Mouse (Mus musculus) mature B cell (primary cell): Measurements from ENCODE around the gene Cfap99.

ENCODE experiments used
- in situ Hi-C: fragments of 300-500 bp; cut with MboI; formaldehyde crosslinking; loops from 2 replicates; pipeline ENCODE4 v1.14.3; 2019

The Cfap99 gene

DNA sequence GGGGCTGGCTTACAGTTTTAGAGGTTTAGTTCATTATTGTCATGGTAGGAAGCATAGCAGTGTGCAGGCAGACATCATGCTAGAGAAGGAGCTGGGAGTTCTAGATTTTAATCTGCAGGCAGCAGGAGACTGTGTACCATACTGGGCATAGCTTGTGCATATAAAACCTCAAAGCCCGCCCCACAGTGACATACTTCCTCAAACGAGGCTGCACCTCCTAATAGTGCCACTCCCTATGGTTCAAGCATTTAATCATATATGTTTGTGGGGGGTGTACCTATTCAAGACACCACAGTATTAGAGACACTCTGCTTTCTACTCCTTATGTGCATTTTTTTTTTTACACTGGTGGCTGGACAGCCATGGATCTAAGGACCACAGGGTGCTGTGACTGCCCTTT, 41.7 kb downstream of the Cfap99 start:
- in situ Hi-C loops: no loop called here

DNA sequence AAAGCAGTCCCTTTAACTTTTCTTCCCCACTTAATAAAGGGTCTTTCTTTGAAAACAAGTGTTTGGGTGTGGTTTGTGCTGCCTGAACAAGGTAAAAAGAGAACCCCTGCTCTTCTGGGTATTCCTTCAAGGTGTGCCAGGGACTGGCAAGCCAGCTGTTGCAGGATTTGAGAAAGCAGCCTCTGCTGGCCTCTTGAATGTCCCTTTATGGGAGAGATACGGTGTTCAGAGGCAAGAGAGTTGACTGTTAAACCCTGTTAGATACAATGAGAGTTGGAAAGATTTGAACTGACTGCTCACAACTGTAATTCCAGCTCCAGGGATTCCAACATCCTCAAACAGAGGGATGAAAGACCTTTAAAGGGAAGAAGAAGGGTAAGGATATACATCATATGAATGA, 45.7 kb downstream of the Cfap99 start:
- in situ Hi-C loops: no loop called here

DNA sequence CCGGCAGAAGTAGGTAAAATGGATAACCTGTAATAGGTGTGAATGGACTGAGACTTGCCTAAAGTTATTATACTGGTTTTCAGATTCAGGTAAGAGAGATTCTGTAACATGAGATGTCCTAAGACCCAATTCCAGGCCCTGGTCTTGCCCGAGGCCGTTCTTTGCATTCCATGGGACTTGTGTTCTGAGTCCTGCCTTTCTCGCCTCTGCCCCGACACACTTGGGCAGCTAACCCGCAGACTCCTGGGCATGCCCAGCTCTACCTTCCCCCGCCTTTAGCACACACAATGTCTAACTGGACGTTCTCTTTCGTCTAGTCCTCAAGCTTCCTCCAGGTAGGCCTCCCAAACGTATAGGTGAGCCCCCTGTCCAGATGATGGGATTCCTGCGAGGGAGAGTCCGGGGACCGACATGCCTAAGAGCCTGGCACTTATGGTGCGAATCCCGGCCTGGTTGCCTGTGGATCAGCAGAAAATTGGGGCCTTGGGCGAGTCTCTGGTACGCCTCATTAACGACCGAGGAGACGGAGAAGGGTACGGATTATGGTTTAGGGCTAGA, 47.2 kb downstream of the Cfap99 start:
- in situ Hi-C loops: no loop called here

DNA sequence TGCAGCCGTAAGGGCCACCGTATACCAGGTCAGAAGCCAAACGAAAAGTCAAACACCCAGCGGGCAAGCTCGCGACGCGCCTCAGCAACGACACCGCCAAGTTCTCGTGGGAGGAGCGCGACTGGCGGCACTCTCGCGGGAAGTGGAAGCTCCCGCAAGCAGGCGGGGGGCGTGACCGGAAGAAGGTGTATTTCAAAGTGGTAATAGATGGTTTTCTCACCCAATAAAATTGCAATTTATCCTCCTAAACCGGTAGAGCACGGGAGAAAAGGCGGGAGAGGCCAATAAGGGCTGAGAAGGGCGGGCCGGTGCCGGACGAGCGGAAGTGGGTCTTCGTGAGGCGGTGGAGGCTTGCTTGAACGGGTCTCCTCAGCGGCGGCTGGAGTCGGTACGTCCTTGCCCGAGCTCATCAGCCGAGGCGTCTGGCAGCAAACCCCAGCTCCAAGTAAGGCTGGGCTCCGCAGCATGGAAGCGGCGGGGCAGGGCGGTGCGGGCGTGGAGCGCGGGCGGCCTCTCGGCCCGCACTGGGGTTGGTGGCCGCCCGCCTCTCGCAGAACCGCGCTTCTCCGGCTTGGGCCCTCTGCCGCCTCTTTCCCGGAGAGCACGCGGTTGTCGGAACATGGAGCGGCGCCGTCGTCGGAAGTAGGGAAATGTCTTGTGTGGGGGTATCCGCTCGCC, 47.8 kb downstream of the Cfap99 start, which contains the start of gene Rnf4:
Rnf4 (plus strand) TSS at position 193 of the 678 bp plus-strand sequence.
- in situ Hi-C loops: no loop called here

DNA sequence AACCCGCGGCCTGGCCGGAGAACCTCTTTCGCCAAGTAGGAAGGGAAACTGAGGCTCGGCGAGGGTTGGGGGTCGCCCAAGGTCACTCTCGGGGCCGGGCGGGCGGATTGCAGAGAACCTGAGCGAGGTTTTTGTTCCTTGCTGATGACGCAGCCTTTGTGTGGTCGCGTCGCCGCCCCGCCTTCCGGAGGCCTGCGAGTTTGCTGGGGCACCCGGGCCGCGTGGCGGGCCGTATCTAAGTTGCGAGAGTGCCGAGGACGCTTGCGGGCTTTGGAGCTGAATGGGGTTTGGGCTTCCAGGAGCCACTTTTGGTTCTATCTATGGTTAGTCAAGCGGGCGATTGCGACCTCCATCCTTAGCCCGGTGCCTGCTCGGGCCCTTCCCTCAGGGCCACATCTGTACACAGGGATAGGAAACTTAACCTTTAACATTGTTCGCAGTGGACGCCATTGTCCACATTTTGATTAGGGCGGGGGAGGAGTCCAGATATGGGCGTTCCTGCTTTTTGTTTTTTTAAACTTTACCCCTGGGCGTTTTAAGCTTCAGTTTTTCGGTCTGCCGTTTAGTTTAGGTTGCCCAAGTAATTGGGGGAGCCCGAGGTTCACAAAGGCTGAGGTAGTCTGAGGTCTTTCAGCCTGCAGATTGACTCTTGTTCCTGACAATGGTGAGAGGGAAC, 48.5 kb downstream of the Cfap99 start:
- in situ Hi-C loops: no loop called here

DNA sequence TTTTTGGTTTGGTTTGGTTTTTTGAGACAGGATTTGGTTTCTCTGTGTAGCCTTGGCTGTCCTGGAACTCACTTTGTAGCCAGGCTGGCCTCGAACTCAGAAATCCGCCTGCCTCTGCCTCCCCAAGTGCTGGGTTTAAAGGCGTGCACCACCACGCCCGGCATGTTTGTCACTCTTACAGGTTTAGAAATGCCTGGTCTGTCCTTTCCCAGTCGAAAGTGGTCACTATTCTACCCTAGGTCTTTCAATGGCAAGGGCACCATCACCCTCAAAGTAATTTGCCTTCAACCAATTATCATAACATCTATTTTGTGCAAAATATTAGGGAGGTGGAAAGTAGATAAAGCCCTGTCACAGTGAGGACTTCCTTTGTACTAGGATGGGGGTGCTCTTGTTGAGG, 51.8 kb downstream of the Cfap99 start:
- in situ Hi-C loops: no loop called here

DNA sequence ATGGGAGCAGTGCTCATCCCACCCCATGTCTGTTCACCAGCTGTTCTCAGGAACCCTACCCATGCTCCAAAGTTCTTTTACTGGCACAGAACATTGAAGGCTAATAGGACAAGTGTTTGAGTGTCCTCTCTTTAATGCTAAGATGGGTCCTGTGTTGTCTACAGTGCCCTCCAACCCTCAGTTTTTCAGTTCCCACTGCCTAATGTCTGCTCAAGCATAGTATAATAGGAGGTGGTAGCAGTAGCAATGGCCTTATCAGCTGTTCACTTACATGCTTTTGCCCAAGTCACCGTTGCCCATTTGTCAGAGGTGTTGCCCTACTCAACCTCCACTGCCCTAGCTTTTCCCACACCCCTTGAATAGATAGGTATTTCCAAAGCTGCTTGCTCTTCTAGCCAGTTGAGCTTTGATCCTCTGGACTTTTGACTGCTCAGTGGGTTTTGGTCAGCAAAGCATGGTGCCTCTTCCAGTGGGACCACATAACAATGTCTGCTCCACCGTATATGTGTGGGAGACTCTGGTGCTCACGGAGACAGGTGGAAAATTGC, 63.8 kb downstream of the Cfap99 start:
- in situ Hi-C loops: no loop called here

DNA sequence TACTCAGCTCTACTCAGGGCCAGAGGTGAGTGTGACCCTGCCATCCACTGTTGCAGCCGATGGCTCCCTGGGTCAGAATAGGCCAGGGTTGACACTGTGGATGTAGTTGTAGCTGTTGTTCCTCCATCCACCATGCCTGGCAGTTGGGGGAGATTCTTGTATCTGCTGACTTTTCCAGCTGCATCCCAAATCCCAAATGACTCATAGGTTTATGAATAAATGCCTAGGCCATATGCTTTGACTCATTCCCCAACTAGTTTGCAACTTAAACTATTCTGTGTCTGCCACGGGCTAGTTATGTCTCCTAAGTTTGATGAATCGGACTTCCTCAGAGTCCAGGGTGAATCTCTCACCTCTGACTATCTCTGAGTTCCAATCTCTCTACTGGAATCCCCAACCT, 71.9 kb downstream of the Cfap99 start:
- in situ Hi-C loops: no loop called here

DNA sequence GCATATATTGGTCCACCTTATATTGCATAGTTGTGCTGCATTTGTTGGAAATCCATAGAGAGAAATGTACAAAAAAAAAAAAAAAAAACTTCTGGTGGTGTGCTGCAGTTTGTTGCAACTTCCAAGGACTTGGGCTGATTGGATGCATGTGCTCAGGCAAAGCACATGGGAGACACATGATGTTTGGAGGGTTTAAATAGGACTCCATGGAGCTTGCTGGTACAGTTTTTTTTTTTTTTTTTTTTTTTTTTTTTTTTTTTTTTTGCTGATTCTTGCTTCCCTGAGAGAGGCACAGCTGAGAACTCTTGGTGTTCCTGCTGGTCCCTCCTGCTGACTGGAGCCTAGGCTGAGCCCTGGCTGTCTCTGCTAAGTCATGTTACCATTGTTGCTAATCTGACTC, 74.7 kb downstream of the Cfap99 start:
- in situ Hi-C loops: no loop called here

DNA sequence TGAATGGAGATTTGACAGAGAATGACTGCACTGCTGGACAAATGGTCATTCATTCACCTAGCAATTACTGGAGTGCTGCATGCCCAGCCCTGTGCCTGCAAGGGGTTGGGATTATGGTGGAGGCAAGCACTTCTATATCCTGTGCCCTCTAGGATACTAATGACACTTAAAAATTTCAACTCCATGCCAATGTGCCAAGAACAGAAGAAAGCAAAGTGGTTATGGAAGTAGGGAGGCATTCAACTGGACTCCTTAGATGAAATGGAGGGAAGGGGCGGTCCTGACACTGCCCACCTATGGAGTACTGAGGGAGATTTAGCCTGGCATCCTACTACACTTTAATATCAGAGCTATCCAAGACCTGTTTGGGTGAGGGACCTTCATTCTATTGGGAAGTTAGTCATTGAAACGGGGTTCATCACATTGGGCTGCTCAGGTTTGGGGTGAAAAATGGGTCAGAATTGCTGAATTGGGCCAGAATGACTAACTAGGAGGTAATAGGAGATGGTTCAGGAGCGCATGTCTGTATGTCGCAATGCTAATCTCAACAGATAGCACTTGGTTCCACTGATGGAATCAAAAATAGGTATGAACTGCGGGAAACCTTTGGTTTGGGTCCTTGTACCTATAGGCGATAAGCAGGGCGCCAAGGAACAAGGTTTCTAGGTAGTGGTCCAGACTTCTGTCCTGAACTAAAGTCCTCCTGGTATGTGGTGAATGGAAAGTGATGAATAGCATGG, 80.3 kb downstream of the Cfap99 start:
- in situ Hi-C loops: no loop called here

DNA sequence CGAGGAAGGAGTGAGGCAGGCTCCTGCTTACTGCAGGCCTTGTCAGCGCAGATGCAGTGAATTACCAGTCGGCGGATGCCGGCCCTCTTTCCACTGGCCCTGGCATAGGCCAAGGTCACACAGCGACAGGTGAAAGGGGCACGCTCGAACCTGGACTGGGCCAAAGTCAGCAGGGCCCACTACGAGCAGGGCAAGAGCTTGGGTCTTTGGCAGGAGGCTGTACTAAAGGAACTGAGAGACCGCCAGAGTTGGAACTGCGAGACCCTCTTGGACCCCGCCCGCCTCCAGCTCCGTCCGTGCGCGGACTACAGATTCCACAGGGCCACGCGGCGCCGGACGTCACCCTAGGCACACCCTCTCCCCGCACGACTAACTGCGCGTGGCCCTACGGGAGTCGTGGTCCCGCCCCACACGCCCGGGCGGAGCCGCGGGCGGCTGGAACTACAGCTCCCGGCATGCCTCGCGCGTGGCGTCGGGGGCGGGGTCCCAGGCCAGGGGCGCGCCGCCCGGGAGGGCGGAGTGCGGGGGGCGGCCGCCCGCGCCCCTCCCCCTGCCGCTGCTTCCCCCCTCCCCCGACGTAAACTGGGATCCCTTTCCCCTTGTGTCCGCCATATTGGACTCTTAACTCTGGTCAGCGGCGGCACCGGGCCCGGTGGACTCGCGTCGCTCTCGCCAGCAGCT, 81.1 kb downstream of the Cfap99 start, which contains the start of gene Fam193a:
Fam193a (plus strand) TSS at position 593 of the 681 bp plus-strand sequence.
- in situ Hi-C loops: no loop called here

DNA sequence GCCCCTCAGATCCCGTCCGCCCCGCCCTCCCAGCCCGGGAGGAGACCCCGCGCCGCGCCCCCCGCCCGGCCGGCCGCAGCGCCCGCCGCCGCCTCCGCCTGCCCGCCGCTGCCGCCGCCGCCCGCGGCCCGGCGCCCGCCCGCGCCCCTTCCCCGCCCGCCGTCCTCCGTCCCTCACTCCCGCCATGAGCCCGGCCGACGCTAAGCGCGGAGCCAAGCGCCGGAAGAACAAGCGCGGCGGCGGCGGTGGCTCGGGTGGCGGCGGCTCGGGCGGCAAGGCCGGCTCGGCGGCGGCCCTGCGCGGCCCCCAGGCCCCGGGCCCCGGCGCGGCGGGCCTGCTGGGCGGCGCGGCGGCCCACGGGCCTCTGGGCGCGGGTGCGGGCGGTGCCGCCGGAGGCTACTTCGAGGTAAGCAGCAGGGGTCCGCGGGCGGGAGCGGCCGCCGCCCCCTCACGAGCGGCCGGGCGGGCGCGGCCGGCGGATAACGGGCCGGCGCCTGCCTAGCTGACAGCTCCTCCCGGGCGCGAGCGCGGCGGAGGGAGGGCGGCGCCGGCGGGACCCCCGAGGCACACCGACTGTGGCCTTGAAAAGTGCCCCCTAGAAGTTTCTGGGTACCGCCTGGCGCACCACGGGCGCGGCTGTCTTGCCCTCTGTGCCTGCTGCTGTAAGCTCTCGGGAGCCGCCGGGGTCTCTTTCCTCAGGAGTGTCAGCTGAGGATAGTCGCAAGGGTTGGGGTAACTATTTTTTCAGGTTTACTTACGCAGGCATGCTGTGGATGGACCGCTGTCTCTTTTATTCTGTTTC, 81.8 kb downstream of the Cfap99 start:
- in situ Hi-C loops: no loop called here

DNA sequence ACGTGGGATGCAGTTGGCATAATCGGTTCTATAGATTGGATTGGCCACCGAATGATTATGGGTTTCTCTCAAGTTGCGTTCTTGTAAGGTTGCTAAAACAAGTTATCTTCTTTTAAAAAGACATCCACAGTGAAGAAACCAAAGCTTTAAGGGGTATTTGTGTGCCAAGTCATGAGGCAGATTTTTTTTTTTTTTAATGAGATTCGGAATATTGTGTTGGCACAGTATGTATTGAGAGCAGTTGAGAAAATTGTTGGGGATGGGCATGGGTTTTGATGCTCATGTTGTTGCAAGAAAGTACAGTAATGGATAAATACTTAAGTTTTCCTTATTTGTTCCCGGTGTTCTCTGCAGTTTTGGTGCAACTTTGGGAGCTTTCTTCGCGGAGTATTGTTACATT, 82.4 kb downstream of the Cfap99 start:
- in situ Hi-C loops: no loop called here

DNA sequence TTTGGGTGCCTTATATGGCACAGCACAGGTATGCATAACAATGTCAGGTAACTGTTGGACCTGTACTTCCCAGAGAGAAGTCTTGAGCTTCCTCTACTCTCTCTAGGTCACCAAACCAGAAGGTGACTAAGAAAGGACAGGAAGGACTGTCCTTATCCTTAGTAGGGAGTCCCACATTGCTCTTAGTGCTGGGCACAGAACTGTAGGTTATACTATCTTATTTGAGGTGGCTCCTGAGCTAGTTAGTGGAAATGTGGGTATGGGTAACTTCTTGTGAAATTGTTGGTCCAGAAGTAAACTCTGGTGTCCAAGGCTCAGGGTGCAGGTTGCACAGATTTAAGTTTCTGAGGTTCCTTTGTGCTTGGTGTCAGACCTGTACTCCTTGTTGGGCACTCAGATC, 83.7 kb downstream of the Cfap99 start:
- in situ Hi-C loops: no loop called here

DNA sequence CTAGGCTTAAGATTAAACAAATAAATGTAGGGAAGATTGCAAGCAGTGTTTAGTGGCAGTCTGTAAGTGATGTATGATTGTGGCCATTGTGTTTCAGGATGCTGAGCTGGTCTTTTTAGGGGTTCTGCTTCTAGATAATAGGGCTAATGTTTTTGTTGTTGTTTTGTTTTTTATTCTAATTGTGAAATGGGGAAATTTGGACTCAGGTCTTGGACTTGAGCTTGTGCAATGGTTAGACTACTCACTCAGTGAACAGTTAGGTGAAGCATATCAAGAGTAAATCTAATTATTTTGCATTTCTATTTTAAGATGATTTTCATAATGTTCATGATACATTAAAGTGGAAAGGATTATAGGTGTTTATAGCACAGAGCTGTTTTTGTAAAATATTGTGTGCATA, 84.1 kb downstream of the Cfap99 start:
- in situ Hi-C loops: no loop called here
